Mouse (Mus musculus) CD8-positive naive resting alpha-beta T cell, adult 2 months (primary cell): ENCODE results near the gene Dctpp1.
"Not testable (repeated sequence)": the region's sequence is repeated elsewhere in the genome, so short reads cannot be mapped to it uniquely, and the experiment has no call there.

Source experiments
- DNase-seq, 2 experiments: peaks; one replicate each; pipeline ENCODE4 v3.0.0; 2022; ENCODE audit warnings: low read depth in 2 of 2, low spot score in 2 of 2

Gene Dctpp1

DNA sequence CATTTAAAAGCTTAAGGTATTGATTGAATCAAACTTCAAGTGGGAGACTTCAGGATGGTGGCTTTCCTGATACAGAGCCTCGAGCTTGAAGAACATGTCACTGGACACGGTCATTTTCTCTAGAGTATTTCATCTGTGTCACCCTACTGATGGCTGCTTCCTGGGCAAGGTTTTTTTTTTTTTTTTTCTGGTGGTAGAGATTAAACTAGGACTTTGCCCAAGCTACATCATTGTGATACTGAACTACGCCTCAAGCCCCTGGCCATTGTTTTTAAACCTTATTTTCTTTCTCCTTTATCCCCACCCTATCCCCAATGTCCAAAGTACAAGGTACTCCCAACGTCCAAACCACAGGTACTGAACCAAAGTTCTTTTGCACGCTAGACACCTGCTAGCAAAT, 10.2 kb upstream of the Dctpp1 start:
- DNase-seq: no peak

DNA sequence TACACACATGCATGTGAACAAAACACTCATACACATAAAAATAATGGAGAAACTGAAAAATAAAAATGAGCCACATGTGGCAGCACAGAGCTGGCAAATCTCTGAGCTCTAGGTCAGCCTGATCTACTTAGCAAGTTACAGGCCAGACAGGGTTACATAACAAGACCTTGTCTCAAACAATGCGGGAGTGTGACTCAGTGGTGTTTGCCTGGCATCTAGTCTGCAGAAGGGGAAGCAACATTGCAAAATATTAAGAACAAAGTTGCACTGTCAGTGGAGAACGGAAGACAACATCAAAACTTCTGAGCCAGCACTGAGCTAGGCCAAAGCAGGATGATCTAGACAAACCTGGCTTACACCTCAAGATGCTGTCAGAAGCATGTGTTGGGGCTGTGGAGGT, 9.7 kb upstream of the Dctpp1 start:
- no peak for DNase-seq

DNA sequence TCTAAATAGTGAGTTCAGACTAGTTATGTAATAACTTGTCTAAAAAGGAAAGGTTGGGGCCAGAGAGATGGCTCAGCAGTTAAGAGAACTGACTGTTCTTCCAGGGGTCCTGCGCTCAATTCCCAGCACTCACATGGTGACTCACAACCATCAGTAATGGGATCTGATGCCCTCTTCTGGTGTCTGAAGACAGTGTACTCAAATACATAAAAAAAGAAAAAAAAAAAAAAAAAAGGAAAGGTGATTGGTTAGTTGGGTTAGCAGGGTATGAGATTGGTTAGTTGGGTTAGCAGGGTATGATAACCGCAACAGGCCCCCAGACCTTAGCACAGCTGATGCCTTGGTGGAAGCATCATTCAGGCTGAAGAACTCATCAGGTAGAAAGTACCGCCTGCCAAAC, 3.0 kb upstream of the Dctpp1 start:
- DNase-seq: no peak

DNA sequence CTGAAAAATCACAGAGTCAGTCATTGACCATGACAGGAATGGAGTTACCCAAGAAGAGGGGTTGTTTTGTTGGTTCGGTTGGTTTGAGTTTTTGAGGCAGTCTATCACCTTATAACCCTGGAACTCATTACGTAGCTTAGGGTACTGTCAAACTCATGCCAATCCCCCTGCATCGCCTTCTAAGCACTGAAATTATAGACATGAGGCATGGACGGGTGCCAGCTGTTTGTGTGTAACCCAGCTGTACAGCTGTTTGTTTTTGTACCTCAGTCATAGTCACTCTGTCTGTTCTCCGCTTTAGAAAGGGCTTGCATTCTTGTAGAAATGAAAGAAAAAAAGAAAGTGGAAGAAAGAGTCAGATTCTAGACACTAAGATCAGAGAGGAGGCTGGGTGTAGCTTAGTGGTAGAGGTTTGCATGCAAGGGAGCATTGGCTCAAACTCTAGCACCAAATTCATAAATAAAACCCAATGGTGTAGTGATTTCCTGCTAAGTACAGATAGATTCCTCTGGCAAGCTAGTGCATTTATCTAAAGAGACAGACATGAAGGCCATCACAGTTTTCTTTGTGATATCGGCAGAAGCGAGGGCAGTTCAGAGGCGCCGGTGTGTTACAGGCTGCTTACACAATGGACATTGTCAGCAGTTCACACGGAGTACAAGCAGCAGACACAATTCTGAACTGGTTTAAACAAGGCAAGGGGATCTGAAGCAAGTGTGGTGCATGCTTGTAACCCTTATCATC, 1.9 kb upstream of the Dctpp1 start:
- DNase-seq: no peak

DNA sequence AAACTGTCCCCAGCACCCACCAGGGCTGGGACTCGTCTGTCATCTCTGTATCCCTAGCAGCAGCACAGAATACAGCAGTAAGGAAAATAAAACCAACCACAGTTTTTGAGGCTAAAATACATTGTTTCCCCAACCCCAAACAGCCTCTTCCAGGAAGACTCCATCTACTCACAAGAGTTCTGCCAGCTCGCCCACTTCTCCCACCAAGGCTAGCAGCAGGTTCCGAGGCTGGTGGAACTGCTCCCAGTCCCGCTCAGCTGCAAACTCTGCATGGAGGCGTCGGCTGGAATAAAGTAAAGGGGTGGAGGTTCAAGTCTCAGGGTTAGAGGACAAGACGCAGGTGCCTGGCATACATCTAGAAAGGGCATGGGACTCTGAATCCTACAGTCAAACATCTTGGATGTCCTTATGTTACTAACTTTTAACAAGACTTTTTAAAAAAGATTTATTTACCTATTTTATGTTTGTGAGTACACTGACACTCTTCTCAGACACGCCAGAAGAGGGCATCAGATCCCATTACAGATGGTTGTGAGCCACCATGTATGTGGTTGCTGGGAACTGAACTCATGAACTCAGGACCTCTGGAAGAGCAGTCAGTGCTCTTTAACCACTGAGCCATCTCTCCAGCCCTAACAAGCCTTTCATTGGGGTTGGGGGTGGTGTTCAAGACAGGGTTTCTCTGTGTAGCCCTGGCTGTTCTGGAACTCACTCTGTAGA, 1.2 kb downstream of the Dctpp1 start:
- no peak for DNase-seq

DNA sequence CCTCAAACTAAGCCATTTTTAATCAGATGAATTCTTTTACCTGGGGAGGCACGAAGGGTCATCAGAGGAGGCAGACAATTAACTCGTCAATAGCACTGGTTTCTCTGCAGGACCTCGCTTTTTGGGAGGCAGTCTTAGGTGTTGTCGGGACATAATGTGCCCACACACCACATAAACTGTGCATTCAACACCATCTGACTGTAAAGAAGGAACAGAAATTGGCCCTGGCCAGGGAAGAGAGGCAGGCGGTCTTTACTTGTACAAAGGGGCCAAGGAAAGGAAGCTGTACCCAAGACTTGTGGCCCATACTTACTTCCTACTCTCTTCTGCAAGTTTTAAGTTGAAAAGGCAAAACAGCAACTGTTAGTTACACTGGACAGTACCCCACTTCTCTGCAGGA, 4.0 kb downstream of the Dctpp1 start:
- no peak for DNase-seq

DNA sequence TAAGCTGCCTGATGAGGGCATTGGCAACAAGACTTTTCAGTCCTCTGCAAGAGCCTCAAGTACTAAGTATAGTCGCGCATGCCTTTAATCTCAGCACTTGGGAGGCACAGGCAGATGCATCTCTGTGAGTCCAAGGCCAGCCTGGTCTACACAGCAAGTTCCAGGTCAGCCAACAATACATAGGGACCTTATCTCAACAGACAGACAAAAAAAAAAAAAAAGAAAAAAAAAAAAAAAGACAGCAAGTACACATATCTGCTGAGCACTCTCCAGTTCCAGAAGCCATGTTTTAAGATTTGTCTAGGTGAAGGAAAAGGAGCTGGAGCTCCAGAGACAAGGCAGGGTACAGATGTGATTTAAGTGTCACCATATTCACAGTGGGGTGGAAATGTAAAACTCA, 4.5 kb downstream of the Dctpp1 start:
- DNase-seq: no peak

DNA sequence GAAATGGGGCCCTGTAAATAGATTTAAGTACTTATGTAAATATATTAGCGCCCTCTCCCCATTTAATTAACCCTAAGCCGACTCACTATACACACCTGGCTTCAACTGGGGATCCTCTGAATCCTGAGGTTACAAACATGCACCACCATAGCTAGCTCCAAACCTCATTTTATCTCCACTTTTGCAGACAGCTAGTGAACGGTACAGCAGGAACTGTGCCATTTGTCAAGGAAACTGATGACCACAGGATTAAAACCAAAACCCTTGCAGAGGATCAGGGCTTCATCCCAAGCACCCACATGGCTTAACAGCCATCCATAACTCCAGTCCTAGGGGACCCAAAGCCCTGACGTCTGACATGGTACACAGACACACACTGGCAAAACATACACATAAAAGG, 5.5 kb downstream of the Dctpp1 start:
- no peak for DNase-seq

DNA sequence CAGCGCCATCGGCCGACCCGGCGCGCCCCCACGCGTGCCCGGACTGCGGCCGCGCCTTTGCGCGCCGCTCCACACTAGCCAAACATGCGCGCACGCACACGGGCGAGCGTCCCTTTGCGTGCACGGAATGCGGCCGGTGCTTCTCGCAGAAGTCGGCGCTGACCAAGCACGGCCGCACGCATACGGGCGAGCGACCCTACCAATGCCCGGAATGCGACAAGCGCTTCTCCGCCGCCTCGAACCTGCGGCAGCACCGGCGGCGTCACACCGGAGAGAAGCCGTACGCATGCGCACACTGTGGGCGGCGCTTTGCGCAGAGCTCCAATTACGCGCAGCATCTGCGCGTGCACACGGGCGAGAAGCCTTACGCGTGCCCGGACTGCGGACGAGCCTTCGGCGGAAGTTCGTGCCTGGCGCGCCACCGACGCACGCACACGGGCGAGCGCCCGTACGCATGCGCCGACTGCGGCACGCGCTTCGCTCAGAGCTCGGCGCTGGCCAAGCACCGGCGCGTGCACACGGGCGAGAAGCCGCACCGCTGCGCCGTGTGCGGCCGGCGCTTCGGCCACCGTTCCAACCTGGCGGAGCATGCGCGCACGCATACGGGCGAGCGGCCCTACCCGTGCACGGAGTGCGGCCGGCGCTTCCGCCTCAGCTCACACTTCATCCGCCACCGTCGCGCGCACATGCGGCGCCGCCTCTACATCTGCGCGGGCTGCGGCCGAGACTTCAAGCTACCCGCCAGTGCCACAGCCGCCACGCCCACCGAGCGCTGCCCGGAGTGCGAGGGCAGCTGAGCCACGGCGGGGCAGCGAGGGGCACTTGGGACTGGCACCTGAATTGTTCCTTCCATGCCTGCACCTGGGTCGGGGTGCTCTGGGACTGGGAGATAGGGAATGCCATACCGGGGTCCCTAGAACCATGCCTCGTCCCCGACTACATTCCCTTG, 6.4 kb downstream of the Dctpp1 start:
- peak; percentile 88 to 92 for DNase-seq

DNA sequence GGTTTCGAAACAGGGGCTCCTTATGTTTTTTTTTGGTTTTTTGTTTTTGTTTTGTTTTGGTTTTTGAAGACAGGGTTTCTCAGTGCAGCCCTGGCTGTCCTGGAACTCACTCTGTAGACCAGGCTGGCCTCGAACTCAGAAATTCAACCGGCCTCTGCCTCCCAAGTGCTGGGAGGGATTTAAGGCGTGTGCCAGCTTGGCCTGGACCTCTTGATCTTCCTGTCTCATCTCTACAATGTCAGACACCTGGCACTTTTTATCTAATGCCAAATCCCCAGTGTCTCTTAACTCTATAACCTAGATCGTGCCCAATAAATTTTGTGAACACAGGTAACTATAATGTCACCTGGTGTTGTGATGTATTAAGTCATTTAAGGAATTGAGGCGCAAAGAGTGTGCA, 7.2 kb downstream of the Dctpp1 start:
- DNase-seq: no peak

DNA sequence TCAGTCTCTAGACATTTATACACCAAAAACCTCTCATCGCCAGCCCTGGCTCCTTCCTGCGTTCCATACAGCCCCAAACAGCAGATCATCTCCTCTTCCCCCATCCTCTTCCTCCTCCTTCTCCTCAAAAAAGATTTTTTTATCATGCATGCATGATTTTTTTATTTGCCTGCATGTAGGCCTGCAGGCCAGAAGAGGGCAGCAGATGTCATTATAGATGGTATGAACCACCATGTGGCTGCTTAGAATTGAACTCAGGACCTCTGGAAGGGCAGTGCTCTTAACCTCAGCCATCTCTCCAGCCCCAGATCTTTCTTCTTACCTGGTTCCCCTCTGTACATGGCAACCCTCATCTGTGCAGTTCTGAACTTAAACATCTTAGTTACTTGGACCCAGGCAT, 8.1 kb downstream of the Dctpp1 start:
- peak in 1 of 2 experiments; percentile 36 for DNase-seq

DNA sequence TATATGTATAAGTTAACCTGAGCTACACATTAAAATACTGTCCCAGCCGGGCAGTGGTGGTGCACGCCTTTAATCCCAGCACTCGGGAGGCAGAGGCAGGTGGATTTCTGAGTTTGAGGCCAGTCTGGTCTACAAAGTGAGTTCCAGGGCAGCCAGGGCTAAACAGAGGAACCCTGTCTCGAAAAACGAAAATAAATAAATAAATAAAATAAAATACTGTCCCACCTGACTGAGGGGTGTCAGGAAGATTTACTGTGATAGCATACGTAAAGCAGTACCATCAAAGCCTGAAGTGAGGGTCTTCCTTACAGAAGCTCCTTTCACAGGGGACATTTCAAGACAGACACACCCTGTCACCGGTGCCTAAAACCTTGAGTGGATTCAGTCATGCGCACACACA, 10.0 kb downstream of the Dctpp1 start:
- not testable (repeated sequence) for DNase-seq

DNA sequence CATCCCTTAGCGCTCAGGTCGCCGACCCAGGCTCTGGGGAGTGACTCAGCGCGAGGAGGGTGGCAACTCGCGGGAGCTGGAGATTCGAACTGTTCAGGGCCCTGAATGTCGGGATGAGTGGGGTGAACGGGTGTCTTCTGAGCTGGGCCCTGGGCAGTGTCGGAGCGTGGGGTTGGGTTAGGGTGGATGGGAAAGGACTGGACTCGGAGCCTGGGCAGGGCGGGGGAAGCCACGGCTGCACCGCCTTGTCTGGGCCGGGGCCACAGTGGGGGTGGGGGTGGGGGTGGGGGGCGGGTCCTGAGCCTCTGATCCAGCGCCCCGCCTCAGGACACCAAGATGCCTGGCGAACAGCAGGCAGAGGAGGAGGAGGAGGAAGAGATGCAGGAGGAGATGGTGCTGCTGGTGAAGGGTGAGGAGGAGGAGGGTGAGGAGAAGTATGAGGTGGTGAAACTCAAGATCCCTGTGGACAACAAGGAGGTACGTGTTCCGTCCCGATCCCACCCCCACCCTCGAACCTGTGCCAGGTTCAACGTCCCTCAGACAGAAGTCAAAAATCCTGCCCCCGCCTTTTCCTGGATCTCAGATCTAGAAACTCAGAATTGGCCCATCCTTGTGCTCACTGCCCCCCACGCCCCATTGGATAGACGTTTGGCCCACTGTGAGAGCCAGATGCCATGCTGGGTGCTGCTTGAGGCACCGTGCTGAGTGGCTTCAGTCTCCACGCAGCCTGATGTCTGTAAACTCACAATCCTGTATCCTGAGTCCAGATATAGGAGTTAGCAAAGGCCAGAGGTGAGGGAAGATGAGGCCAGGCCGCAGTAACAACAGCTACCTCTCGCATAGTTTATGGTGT, 15.6 kb downstream of the Dctpp1 start:
- DNase-seq: no peak

DNA sequence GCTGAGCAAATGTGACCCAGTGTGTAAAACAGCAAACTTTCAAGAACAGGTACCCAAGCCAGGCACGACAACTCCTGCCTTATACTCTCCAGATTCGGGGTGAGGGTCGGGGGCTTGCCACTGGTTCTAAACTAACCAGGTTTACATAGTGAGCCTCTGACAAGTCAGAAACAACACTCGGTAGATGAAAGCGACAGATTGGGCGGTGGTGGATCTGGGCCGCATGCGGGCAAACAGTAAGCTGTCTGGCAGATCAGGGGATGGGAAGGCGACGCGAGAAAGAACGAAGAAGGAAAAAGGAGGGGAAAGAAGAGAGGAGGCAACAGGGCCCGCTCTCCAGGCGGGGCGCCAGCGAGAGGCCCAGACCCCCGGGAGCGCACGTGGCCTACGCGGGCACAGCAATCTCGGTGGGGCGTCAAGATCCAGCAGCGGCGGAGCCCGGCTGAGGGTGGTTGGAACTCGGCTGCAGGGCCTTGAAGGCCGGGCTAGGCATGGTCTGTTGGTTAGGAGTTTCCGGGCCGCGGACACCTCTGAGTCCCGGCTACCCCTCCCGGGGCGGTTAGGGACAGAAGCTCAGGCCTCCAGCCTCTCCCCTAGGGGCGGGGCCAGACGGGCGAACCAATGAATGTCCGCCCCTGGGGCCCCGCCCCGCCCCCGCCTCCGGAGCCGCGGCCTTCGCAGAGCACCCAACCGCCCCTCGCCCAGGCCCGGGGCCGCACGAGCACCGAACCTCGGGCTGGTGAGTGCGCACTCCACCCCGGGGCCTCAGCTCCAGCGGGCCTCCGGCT, 16.4 kb downstream of the Dctpp1 start, which contains the start of gene Zfp771:
Gene Zfp771 (plus strand): TSS at position 405 of the 788 bp plus-strand sequence.
- peak; percentile 69 to 85 for DNase-seq

DNA sequence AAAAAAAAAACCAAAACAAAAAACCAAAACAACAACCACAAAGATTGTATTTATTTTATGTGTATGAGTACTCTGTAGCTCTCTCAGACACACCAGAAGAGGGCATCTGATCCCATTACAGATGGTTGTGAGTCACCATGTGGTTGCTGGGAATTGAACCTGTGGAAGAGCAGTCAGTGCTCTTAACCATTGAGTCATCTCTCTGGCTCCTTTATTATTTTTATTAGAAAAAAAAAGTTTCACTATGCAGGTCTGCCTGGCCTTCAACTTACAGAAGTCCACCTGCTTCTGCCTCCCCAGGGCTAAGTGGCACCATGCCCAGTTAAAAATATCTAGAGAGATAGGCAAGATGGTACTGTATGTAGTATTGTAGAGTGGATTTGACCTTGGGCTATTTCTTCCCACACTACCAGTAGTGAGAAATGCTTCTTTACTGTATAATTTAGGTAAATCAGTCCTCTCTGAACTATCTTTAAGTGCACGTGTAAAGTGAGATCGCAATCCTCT, 17.1 kb downstream of the Dctpp1 start:
- DNase-seq: no peak

DNA sequence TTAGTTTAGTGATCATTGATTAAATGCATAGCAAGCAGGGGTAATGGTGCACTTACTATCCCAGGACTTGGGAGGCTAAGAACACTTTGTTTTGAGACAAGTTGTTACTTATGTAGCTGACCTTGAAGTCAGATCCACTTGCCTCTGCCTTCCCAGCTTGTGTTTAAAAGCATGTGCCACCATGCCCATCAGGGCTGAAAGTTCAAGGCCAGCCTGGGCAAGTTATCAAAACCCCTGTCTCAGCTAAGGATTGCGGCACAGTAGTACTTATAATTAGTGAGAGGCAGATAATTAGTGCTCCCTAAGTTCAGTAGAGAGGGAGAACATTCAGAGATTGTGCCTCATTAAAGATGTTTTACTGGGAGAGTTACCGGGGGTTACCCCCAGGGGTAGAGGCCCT, 25.7 kb downstream of the Dctpp1 start:
- DNase-seq: no peak

DNA sequence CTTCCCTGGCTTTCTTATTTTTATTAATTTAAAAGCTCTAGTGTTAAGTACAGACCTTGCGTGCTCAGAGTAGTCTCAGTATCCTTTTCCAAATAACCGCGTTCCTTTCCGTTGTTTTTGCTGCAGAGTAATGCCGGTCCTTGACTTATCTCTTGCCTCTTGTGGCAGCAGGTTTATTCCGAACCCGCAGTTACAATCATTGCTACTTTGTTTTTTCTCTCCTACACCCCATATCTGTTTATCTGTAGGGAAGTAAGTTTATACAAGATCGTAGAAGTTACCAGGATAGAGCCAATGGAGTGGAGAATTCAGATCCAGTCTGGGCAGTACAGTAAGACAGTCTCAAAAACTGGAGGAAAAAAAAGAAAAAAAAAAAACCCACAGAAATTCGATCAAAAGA, 26.7 kb downstream of the Dctpp1 start:
- DNase-seq: no peak

DNA sequence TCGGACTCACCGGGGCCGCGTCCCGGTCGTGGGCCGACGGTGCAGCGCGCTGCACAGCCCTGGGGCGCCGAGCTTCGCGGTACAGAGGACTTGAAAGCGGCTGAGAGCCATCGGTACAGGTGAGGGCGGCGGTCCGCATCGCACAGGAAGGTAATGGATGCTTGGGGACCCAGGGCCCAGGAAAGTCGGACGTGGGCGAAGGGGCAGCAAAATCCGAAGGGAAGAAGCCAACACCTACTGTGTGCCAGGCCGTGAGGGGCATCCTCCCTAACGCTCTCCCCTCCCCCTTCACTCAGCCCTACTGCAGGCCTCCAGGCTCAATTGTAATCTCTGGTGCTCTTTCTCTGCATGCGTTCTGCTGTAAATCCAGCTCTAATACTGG, 27.1 kb downstream of the Dctpp1 start:
- DNase-seq: no peak

DNA sequence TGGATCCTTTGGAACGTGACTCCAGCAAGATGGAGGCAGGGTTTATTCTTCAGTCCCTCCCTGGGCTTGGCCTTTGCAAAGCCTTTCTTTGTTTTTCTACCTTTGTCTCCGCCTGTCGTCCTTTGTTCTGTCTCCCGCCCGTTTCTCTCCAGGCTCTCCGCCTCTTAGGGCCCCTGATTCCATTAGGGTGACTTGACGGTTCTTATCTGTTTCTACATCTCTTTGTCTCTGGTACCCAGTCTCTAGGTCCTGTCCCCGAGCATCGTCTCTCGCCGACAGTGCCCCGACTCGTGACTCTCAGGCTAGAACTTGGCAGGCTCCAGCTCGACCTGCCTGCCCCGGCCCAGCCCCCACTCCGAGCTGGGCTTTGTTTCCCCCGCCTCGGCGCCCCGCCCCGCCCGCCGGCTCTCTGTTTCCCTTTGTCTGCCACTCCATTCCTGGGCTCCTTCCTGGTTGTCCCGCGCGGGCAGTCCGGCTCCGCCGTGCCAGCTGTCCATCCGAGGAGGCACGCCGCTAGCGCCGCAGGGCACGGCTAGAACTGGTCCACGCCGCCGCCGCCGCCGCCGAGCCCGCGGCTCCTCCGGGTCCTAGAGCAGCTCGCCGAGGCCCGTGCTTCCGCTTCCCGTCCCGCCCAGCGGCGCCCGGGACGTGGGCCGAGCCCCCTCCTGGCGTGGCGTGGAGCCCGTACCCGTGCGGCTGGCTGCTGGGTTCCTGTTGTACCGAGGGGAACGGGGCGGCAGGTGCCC, 27.7 kb downstream of the Dctpp1 start, which contains the start of the genes Zfp553 and Sept1:
Gene Zfp553 (plus strand): TSS at position 440 of the 746 bp plus-strand sequence.
Gene Sept1 (minus strand): TSS at position 509 of the 746 bp plus-strand sequence.
- peak; percentile 66 to 69 for DNase-seq
